Mouse (Mus musculus) hindbrain, embryonic 16.5 days (tissue): ENCODE data around the gene Kat2b. TPM values are rescaled to one million over a fixed set of nuclear protein-coding genes. Genes with fewer than 3 reads are reported as not detected.

Experiments
- ATAC-seq: fragments of 200-750 bp; cut with Nextera tagmentation; 2 replicates; pipeline ENCODE4 v1.8.0; 2017; ENCODE audit warnings: moderate TSS enrichment, moderate library complexity
- H3K27ac ChIP-seq: fragments of 300-500 bp; sonication (generic); 2 replicates; pipeline ENCODE4 v1.5.1; 2014; ENCODE audit warnings: low read depth, mild to moderate bottlenecking, control low read depth, low read length, moderate library complexity
- H3K27me3 ChIP-seq: fragments of 300-500 bp; sonication (generic); replicated peaks from 2 replicates; pipeline ENCODE4 v1.6.1; 2014; ENCODE audit warnings: low read length; ENCODE audit not compliant: control insufficient read depth, insufficient read depth
- H3K36me3 ChIP-seq: fragments of 300-500 bp; sonication (generic); 2 replicates; pipeline ENCODE4 v1.6.1; 2014; ENCODE audit warnings: mild to moderate bottlenecking, low read length, moderate library complexity, mixed read lengths; ENCODE audit not compliant: control insufficient read depth, insufficient read depth
- H3K4me1 ChIP-seq: fragments of 300-500 bp; sonication (generic); 2 replicates; pipeline ENCODE4 v1.6.1; 2014; ENCODE audit warnings: low read depth, low read length; ENCODE audit not compliant: control insufficient read depth, insufficient read depth
- H3K4me2 ChIP-seq: fragments of 300-500 bp; sonication (generic); 2 replicates; pipeline ENCODE4 v1.6.1; 2014; ENCODE audit warnings: mild to moderate bottlenecking, low read length, control low read depth, moderate library complexity
- H3K4me3 ChIP-seq: fragments of 300-500 bp; sonication (generic); 2 replicates; pipeline ENCODE4 v1.5.1; 2014; ENCODE audit warnings: mild to moderate bottlenecking, low read length, control low read depth, moderate library complexity
- H3K9ac ChIP-seq: fragments of 300-500 bp; sonication (generic); 2 replicates; pipeline ENCODE4 v1.6.1; 2014; ENCODE audit warnings: low read depth, mild to moderate bottlenecking, control low read depth, low read length, moderate library complexity
- H3K9me3 ChIP-seq: fragments of 300-500 bp; sonication (generic); 2 replicates; pipeline ENCODE4 v1.6.1; 2014; ENCODE audit warnings: mild to moderate bottlenecking, low read length, moderate library complexity; ENCODE audit not compliant: control insufficient read depth
- WGBS: fragments of 180-500 bp; shearing (Covaris S2); extraction: QIAGEN DNeasy Blood & Tissue Kit; methylation state at CpG from one replicate; pipeline ENCODE4 v1.1.7; 2014; 5-methylcytosine and 5-hydroxymethylcytosine counted together
- polyA plus RNA-seq: library from polyadenylated mRNA; unstranded; fragments of >200 nt; fragmentation: Nextera tagmentation; extraction: Ambion mirVana; gene quantifications from 2 replicates; pipeline ENCODE4 v1.2.1, GENCODE M21; 2015

Gene Kat2b
- polyA plus RNA-seq, 1 experiment from 2014 or later: 4.6 TPM

- 39% methylated on average over 8 of the region's 8 CpGs for WGBS
- H3K36me3 ChIP-seq: no peaks in the 10 kb centered on the region
Observed at GRCm38 (mm10) chr17:53551306-53552299, 15.1 kb upstream of the Kat2b start.

GRCm38 (mm10) chr17:53554088-53554487, 12.6 kb upstream of the Kat2b start:
- no peak overlapping the region for H3K27ac ChIP-seq
- no peak overlapping the region for H3K4me2 ChIP-seq
- H3K9ac ChIP-seq: no peak overlapping the region
- H3K4me1 ChIP-seq: no peaks in the 10 kb centered on the region
- no peaks in the 10 kb centered on the region for H3K9me3 ChIP-seq
- H3K27me3 ChIP-seq: no peaks in the 10 kb centered on the region
- no peaks in the 10 kb centered on the region for H3K36me3 ChIP-seq
- H3K4me3 ChIP-seq: no peak overlapping the region
- no peak for ATAC-seq
- 68% methylated on average over 4 of the region's 4 CpGs for WGBS

More at GRCm38 (mm10) chr17:53551306-53552299, 15.1 kb upstream of the Kat2b start:
- Histone ChIP-seq H3K9me3 (no peaks in the 10 kb centered on the region), H3K4me1 (no peaks in the 10 kb centered on the region), H3K9ac (no peak overlapping the region), H3K27me3 (no peaks in the 10 kb centered on the region), H3K27ac (no peak overlapping the region), H3K4me2 (no peak overlapping the region), H3K4me3 (no peak overlapping the region)
- no peak for ATAC-seq

- no peak for ATAC-seq
- Histone ChIP-seq H3K9ac (no peak overlapping the region), H3K4me2 (no peak overlapping the region), H3K4me3 (no peak overlapping the region), H3K4me1 (no peaks in the 10 kb centered on the region), H3K27me3 (no peaks in the 10 kb centered on the region), H3K9me3 (no peaks in the 10 kb centered on the region), H3K36me3 (no peaks in the 10 kb centered on the region), H3K27ac (no peak overlapping the region)
- WGBS: 90% methylated on average over 3 of the region's 3 CpGs
Observed at GRCm38 (mm10) chr17:53554813-53555212, 11.8 kb upstream of the Kat2b start.

DNA sequence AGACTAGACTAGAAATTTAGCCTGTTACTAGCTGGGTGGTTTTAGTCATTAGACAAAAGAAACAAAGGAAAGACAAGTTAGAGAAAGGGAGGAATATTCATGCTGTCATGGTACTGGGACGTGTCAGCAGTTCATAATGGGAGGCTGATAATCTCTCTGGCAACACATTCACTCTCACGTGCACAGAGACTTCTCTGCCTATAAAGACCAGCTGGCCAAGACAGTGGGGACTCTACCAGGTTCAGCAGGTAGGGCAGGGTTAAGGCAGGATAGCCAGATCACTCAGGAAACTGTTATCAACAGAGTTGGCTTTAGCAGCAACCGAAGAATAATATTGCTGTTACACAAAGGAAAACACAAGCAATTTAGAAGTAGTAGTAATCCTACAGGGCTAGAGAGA, 9.2 kb upstream of the Kat2b start:
- Histone ChIP-seq H3K9ac (no peak overlapping the region), H3K4me3 (no peak overlapping the region), H3K36me3 (no peaks in the 10 kb centered on the region), H3K9me3 (no peaks in the 10 kb centered on the region), H3K27me3 (no peaks in the 10 kb centered on the region), H3K4me2 (no peak overlapping the region), H3K27ac (no peak overlapping the region), H3K4me1 (no peaks in the 10 kb centered on the region)
- ATAC-seq: no peak
- WGBS: 41% methylated on average over 3 of the region's 3 CpGs

GRCm38 (mm10) chr17:53559646-53560045, 7.0 kb upstream of the Kat2b start:
- no peaks in the 10 kb centered on the region for H3K9me3 ChIP-seq
- ATAC-seq: no peak

GRCm38 (mm10) chr17:53561458-53562029, 5.1 kb upstream of the Kat2b start:
- Histone ChIP-seq H3K4me1 (peaks cover 6% of the 10 kb centered on the region), H3K4me2 (no peak overlapping the region), H3K9ac (no peak overlapping the region), H3K4me3 (no peak overlapping the region), H3K27ac (no peak overlapping the region), H3K36me3 (no peaks in the 10 kb centered on the region), H3K27me3 (no peaks in the 10 kb centered on the region), H3K9me3 (no peaks in the 10 kb centered on the region)
- WGBS: 67% methylated on average over 4 of the region's 4 CpGs
- ATAC-seq: no peak

More at GRCm38 (mm10) chr17:53559646-53560045, 7.0 kb upstream of the Kat2b start:
- Histone ChIP-seq H3K27ac (no peak overlapping the region), H3K9ac (no peak overlapping the region), H3K27me3 (no peaks in the 10 kb centered on the region), H3K4me1 (no peaks in the 10 kb centered on the region), H3K4me3 (no peak overlapping the region), H3K4me2 (no peak overlapping the region), H3K36me3 (no peaks in the 10 kb centered on the region)
- WGBS: 91% methylated on average over 5 of the region's 5 CpGs

DNA sequence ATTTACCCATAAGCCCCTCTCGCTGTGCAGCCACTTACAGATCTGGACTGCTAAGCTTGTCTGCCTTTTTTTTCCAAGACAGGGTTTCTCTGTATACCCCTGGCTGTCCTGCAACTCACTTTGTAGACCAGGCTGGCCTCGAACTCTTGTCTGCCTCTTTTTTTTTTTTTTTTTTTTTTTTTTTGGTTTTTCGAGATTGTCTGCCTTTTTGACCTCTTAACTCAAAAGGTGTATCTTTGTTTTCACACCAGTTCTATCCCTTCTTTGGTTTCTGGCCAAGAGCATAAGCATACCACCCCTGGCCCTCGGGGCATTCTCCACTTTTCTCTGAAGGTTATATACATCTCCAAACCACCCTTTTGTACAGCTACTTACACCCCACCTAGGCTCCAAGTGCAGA, 1.8 kb upstream of the Kat2b start:
- WGBS: 89% methylated on average over 4 of the region's 4 CpGs
- ATAC-seq: no peak
- Histone ChIP-seq H3K27ac (no peak overlapping the region), H3K9me3 (no peaks in the 10 kb centered on the region), H3K9ac (no peak overlapping the region), H3K4me2 (no peak overlapping the region), H3K4me1 (peaks cover 18% of the 10 kb centered on the region), H3K27me3 (no peaks in the 10 kb centered on the region), H3K4me3 (no peak overlapping the region), H3K36me3 (no peaks in the 10 kb centered on the region)

- ATAC-seq: peak; percentile 68
- Histone ChIP-seq H3K4me1 (peaks cover 19% of the 10 kb centered on the region), H3K4me2 (peak overlapping the region; percentile 75), H3K4me3 (peak overlapping the region; percentile 94), H3K9ac (peak overlapping the region; percentile 98), H3K27ac (peak overlapping the region; percentile 98), H3K36me3 (no peaks in the 10 kb centered on the region), H3K27me3 (no peaks in the 10 kb centered on the region), H3K9me3 (no peaks in the 10 kb centered on the region)
- 0% methylated on average over 30 of the region's 51 CpGs for WGBS
Observed at GRCm38 (mm10) chr17:53566919-53567345, 271 bp downstream of the Kat2b start.
